In genomic region chr19:41483445-41484040, GRCm38 (mm10) we compare ENCODE assay signal across 8 mouse cellular contexts. TPM values are rescaled to one million over a fixed set of nuclear protein-coding genes. Genes with fewer than 3 reads are reported as not detected.
DNase-seq lines count a peak whose midpoint lies in the region; ATAC-seq and TF ChIP-seq lines count a peak whose summit lies in the region.

No protein-coding gene starts in this region.

- H3K27me3 ChIP-seq in G1E (ENCODE audit: insufficient read depth, low read length), result peaks cover 8% of the 10 kb centered on the region
- H3K27me3 ChIP-seq in embryonic facial prominence, embryonic 11.5 days (ENCODE audit: control insufficient read depth, insufficient read depth, low read length), result no peaks in the 10 kb centered on the region
- no peaks in the 10 kb centered on the region for H3K27me3 ChIP-seq in heart, postnatal 0 days (ENCODE audit: control insufficient read depth, insufficient read depth, low read length)
- H3K27me3 ChIP-seq in liver, adult 2 months (ENCODE audit: control insufficient read depth, insufficient read depth, low read length), result no peaks in the 10 kb centered on the region
- H3K27me3 ChIP-seq in neural tube, embryonic 12.5 days (replicated peaks), result no peaks in the 10 kb centered on the region

- peaks cover 18% of the 10 kb centered on the region for H3K36me3 ChIP-seq in G1E (replicated peaks)
- no peaks in the 10 kb centered on the region for H3K36me3 ChIP-seq in embryonic facial prominence, embryonic 11.5 days (replicated peaks; ENCODE audit: control insufficient read depth, insufficient read depth, low read depth, low read length)
- H3K36me3 ChIP-seq in heart, postnatal 0 days (replicated peaks; ENCODE audit: control insufficient read depth, insufficient read depth, low read length), result 0 out of 2 replicates have a peak, but pooled peaks cover 4% of the 10 kb centered on the region
- H3K36me3 ChIP-seq in liver, adult 2 months (ENCODE audit: control insufficient read depth, insufficient read depth, low read length), result no peaks in the 10 kb centered on the region
- no peaks in the 10 kb centered on the region for H3K36me3 ChIP-seq in neural tube, embryonic 12.5 days

- peaks cover 35% of the 10 kb centered on the region for H3K4me1 ChIP-seq in G1E (ENCODE audit: insufficient read depth, low read depth, low read length)
- H3K4me1 ChIP-seq in embryonic facial prominence, embryonic 11.5 days (ENCODE audit: control insufficient read depth, insufficient read depth, low read length), result no peaks in the 10 kb centered on the region; the same call in 1 of the 2 replicates
- H3K4me1 ChIP-seq in heart, postnatal 0 days (ENCODE audit: control insufficient read depth, insufficient read depth), result peaks cover 4% of the 10 kb centered on the region; the same call in 1 of the 2 replicates
- H3K4me1 ChIP-seq in liver, adult 2 months (ENCODE audit: control insufficient read depth, insufficient read depth, low read length), result peaks cover 17% of the 10 kb centered on the region
- H3K4me1 ChIP-seq in neural tube, embryonic 12.5 days, result peaks cover 17% of the 10 kb centered on the region

- peaks cover 19% of the 10 kb centered on the region for H3K79me2 ChIP-seq in liver, adult 2 months (ENCODE audit: control insufficient read depth, insufficient read depth, low read length)

- H3K27ac ChIP-seq in embryonic facial prominence, embryonic 11.5 days (replicated peaks; ENCODE audit: low read depth, low read length), result peak overlapping the region; percentile 99
- peak overlapping the region; percentile 99 for H3K27ac ChIP-seq in heart, postnatal 0 days (ENCODE audit: low read depth)
- peak overlapping the region; percentile 79 for H3K27ac ChIP-seq in liver, adult 2 months (replicated peaks; ENCODE audit: insufficient read depth, low read depth, low read length)
- H3K27ac ChIP-seq in neural tube, embryonic 12.5 days, result peak overlapping the region; percentile 98

- TF ChIP-seq EP300 in heart, postnatal 0 days (IDR thresholded peaks at IDR 0.05; ENCODE audit: low read depth), result no peak

- H3K9ac ChIP-seq in embryonic facial prominence, embryonic 11.5 days (replicated peaks; ENCODE audit: low read length), result peak overlapping the region; percentile 92
- H3K9ac ChIP-seq in heart, postnatal 0 days (replicated peaks; ENCODE audit: low read depth, low read length), result peak overlapping the region; percentile 93
- H3K9ac ChIP-seq in liver, adult 2 months (ENCODE audit: low read depth, low read length), result peak overlapping the region; percentile 97
- peak overlapping the region; percentile 94 for H3K9ac ChIP-seq in neural tube, embryonic 12.5 days

- WGBS in embryonic facial prominence, embryonic 11.5 days, result 0% methylated on average over 29 of the region's 30 CpGs
- WGBS in heart, postnatal 0 days, result under 1% methylated on average over 30 of the region's 30 CpGs
- under 1% methylated on average over 30 of the region's 30 CpGs for whole genome bisulfite sequencing in liver, adult 2 months
- under 1% methylated on average over 27 of the region's 30 CpGs for WGBS in neural tube, embryonic 12.5 days

- peak; percentile 30 for DNase-seq in kidney, adult 9 months
- DNase-seq in kidney, postnatal 14 days, result no peak
- DNase-seq in G1E (ENCODE audit: low spot score), result no peak
- DNase-seq in embryonic facial prominence, embryonic 11.5 days (ENCODE audit: low spot score), result peak; percentile 35
- peak; percentile 17 for DNase-seq in heart, postnatal 0 days (ENCODE audit: low spot score)
- DNase-seq in liver, adult 2 months (ENCODE audit: extremely low read depth, low read depth, low spot score), result no peak
- no peak for DNase-seq in cerebellum, postnatal 14 days

- peak overlapping the region; percentile 78 for H3K4me2 ChIP-seq in embryonic facial prominence, embryonic 11.5 days (ENCODE audit: low read depth, low read length)
- peak overlapping the region; percentile 88 for H3K4me2 ChIP-seq in heart, postnatal 0 days (ENCODE audit: low read depth, low read length)
- peak overlapping the region; percentile 72 for H3K4me2 ChIP-seq in neural tube, embryonic 12.5 days (replicated peaks)

- TF ChIP-seq CTCF in G1E (IDR thresholded peaks at IDR 0.05; ENCODE audit: low read depth, low read length), result no peak
- TF ChIP-seq CTCF in heart, postnatal 0 days (IDR thresholded peaks at IDR 0.05; ENCODE audit: low read depth), result no peak
- TF ChIP-seq CTCF in liver, adult 2 months (IDR thresholded peaks at IDR 0.05; ENCODE audit: low read depth, low read length), result no peak

- no peak for TF ChIP-seq POLR2A in liver, adult 2 months (IDR thresholded peaks at IDR 0.05; ENCODE audit: extremely low read depth, insufficient read depth, low read length)

- H3K9me3 ChIP-seq in G1E (replicated peaks), result no peaks in the 10 kb centered on the region
- H3K9me3 ChIP-seq in embryonic facial prominence, embryonic 11.5 days (replicated peaks; ENCODE audit: control insufficient read depth, low read length), result no peaks in the 10 kb centered on the region
- no peaks in the 10 kb centered on the region for H3K9me3 ChIP-seq in heart, postnatal 0 days (replicated peaks; ENCODE audit: control insufficient read depth, low read length)
- H3K9me3 ChIP-seq in neural tube, embryonic 12.5 days, result no peaks in the 10 kb centered on the region

- peak overlapping the region; percentile 91 for H3K4me3 ChIP-seq in G1E (ENCODE audit: low read depth, low read length)
- peak overlapping the region; percentile 97 for H3K4me3 ChIP-seq in embryonic facial prominence, embryonic 11.5 days (ENCODE audit: low read depth, low read length)
- H3K4me3 ChIP-seq in heart, postnatal 0 days (ENCODE audit: low read depth, low read length), result peak overlapping the region; percentile 95
- H3K4me3 ChIP-seq in liver, adult 2 months (ENCODE audit: insufficient read depth, low read depth, low read length), result peak overlapping the region; percentile 98
- peak overlapping the region; percentile 94 for H3K4me3 ChIP-seq in neural tube, embryonic 12.5 days

- no peak for ATAC-seq in G1E (ENCODE audit: extremely low read depth, insufficient number of reproducible peaks, low FRiP score, poor library complexity, severe bottlenecking)
- ATAC-seq in embryonic facial prominence, embryonic 11.5 days (replicated peaks; ENCODE audit: insufficient number of reproducible peaks, low FRiP score, low TSS enrichment, low read depth), result peak; percentile 41; the same call in 1 of the 2 replicates
- no peak for ATAC-seq in heart, postnatal 0 days (ENCODE audit: insufficient read depth, low read depth)
- peak; percentile 59 for ATAC-seq in neural tube, embryonic 12.5 days (ENCODE audit: low FRiP score, low read depth)

RNA-seq across cellular contexts. Expression of gene Lcor, which starts 1.1 kb away (rescaled TPM):
- total RNA-seq in G1E (2014; fragmentation: Nextera tagmentation) (26.5 and 44.5 TPM in 2 replicates), G1E (2017) (14.0 and 16.0 TPM in 2 replicates)
- polyA plus RNA-seq in G1E (2012), result 1.9 and 2.9 TPM in 2 replicates
- polyA plus RNA-seq in embryonic facial prominence, embryonic 11.5 days (2014; fragmentation: Nextera tagmentation; extraction: Ambion mirVana), result 14.8 and 15.4 TPM in 2 replicates
- 7.0 and 8.0 TPM in 2 replicates for total RNA-seq in heart, postnatal 0 days (2014; rRNA removed; ENCODE audit: low replicate concordance)
- polyA plus RNA-seq in heart, postnatal 0 days (2015; fragmentation: Nextera tagmentation; extraction: Ambion mirVana), result 5.8 and 7.5 TPM in 2 replicates
- 17.1 and 18.1 TPM in 2 replicates for total RNA-seq in liver, adult 2 months (2014; rRNA removed)
- polyA plus RNA-seq in liver, adult 2 months (2012; rRNA removed), result 2.3 and 2.6 TPM in 2 replicates
- 36.3 and 36.6 TPM in 2 replicates for polyA plus RNA-seq in neural tube, embryonic 12.5 days (2016; fragmentation: Nextera tagmentation; extraction: Ambion mirVana)

Comparison
In these comparisons a context has a peak if more than half of its experiments do, and no peak if none do; other contexts are left out.
1. DNase-seq: peak in kidney, adult 9 months (single experiment), embryonic facial prominence, embryonic 11.5 days (single experiment) and heart, postnatal 0 days (single experiment); none in kidney, postnatal 14 days (single experiment), G1E (single experiment), liver, adult 2 months (single experiment) and cerebellum, postnatal 14 days (0 of 2).
2. ATAC-seq: peak in embryonic facial prominence, embryonic 11.5 days (single experiment) and neural tube, embryonic 12.5 days (single experiment); none in G1E (single experiment) and heart, postnatal 0 days (single experiment).
3. Peak in every context shown above with its lines, with median percentiles within 50 percentile points of each other: H3K4me3 ChIP-seq, H3K27ac ChIP-seq, H3K4me2 ChIP-seq and H3K9ac ChIP-seq.